Mouse (Mus musculus): ENCODE measurements around the gene Hist1h3d. TPM values are rescaled to one million over a fixed set of nuclear protein-coding genes. Genes with fewer than 3 reads are reported as not detected.

Gene Hist1h3d
- total and polyA plus RNA-seq, 2 experiments from 2014 or later, result 0.57 to 73.0 TPM

DNA sequence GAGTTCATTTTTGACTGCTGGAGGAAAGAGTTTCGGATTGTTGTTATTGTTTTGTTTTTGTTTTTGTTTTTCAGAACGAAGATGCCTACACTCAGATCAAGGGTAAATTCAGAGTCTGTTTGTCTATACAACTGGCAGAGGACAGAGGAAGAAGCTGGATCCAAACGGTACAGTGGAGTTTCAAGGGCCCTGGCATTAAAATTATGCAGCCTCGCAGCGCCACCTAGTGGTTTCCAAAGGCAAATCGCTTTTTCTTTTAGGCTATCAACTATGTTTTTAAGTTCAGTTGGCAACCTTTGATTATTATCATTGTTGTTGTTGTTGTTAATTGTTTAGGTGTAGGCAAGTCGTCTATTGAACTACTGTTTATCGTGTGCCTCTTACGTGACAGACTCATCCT lies 22.4 kb downstream of the Hist1h3d start:
- peak; percentile 78 for DNase-seq
- no peak overlapping the region for H3K9ac ChIP-seq
- H3K27me3 ChIP-seq (ENCODE audit: insufficient read depth, low read length), result no peaks in the 10 kb centered on the region
- 8% methylated on average over 9 of the region's 9 CpGs for WGBS
- ATAC-seq, result no peak
- no peak overlapping the region for H3K27ac ChIP-seq (ENCODE audit: low read depth, low read length)
- no peaks in the 10 kb centered on the region for H3K36me3 ChIP-seq (ENCODE audit: insufficient read depth)
- no peak overlapping the region for H3K4me3 ChIP-seq (ENCODE audit: low read depth, low read length)
- no peaks in the 10 kb centered on the region for H3K4me1 ChIP-seq (ENCODE audit: insufficient read depth)
- H3K4me2 ChIP-seq (ENCODE audit: low read depth), result no peak overlapping the region
- no peaks in the 10 kb centered on the region for H3K9me3 ChIP-seq (ENCODE audit: low read length)
- peak; percentile 83 for TF ChIP-seq CTCF (IDR thresholded peaks at IDR 0.05; ENCODE audit: low read depth)

DNA sequence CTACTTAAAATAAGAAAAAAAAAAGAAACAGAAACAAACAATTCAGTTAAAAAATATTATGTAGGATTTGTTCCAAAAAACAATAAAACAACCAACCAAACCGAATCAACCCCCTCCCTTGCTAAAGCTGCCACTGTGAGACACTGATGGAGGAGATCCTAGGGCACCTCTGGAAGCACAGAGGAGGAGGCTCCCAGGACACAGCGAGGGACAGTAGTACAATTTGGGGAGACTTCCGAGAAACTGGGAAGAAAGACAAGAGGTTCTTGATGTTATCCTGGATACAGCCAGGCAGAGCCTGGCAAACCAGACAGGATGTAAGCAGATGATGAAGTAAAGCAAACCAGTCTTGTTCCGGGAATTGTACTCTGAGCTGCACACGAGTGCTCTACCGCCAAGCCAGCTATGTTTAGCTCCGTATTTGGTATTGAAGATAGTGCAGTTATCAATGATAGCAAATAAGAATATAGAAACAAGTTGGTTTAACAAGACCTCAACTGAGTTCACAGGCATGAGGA lies 27.7 kb downstream of the Hist1h3d start:
- H3K27me3 ChIP-seq (ENCODE audit: insufficient read depth, low read length), result no peaks in the 10 kb centered on the region
- no peak for TF ChIP-seq CTCF (IDR thresholded peaks at IDR 0.05; ENCODE audit: low read depth)
- H3K9me3 ChIP-seq (ENCODE audit: low read length), result no peaks in the 10 kb centered on the region
- H3K4me3 ChIP-seq (ENCODE audit: low read depth, low read length), result no peak overlapping the region
- H3K9ac ChIP-seq, result no peak overlapping the region
- DNase-seq (no peak), ATAC-seq (no peak)
- no peaks in the 10 kb centered on the region for H3K4me1 ChIP-seq (ENCODE audit: insufficient read depth)
- no peak overlapping the region for H3K27ac ChIP-seq (ENCODE audit: low read depth, low read length)
- WGBS, result 86% methylated on average over 7 of the region's 7 CpGs
- no peaks in the 10 kb centered on the region for H3K36me3 ChIP-seq (ENCODE audit: insufficient read depth)
- H3K4me2 ChIP-seq (ENCODE audit: low read depth), result no peak overlapping the region

DNA sequence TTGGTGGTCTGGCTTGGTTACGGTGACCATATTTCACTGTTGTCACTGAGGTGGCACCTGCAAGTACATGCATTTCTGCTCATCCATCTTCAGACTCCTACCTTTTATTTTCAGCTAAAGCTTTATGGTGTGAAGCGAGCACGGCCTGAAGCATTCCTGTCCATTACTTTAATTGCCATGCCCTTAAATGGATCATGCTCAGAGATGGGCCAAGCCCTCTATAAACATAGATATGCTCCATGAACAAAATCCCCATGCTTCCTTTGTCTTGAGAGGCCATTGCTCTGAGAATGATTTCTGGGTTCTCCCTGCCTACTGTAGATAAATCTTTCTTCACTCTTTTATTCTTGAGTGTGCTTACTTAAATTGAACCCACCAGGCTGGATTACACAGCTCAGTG lies 28.9 kb downstream of the Hist1h3d start:
- ATAC-seq, result no peak
- TF ChIP-seq CTCF (IDR thresholded peaks at IDR 0.05; ENCODE audit: low read depth), result no peak

DNA sequence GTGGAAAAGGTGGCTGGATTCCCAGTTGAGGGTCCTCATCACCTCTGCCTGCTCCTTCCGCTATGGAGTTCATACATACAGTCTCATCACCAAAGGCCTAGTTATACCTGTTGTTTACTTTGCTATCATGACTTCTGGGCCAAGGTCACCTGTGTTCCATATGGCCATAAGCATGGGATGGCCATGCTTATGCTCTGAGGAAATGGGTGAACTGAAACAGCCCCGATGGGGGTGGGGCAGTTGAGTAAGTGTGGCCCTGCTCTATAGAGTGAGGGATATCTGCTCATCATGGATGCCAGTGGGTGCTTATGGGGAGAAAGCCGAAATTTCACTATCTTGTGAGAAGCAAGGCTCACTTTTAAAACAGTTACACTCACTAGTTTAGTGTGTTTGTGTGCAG lies 29.5 kb downstream of the Hist1h3d start:
- Histone ChIP-seq H3K27me3 (ENCODE audit: insufficient read depth, low read length) (no peaks in the 10 kb centered on the region), H3K9me3 (ENCODE audit: low read length) (no peaks in the 10 kb centered on the region), H3K4me2 (ENCODE audit: low read depth) (no peak overlapping the region), H3K4me3 (ENCODE audit: low read depth, low read length) (no peak overlapping the region), H3K27ac (ENCODE audit: low read depth, low read length) (no peak overlapping the region), H3K9ac (no peak overlapping the region), H3K36me3 (ENCODE audit: insufficient read depth) (no peaks in the 10 kb centered on the region), H3K4me1 (ENCODE audit: insufficient read depth) (no peaks in the 10 kb centered on the region)
- no peak for ATAC-seq
- WGBS, result 87% methylated on average over 3 of the region's 3 CpGs
- no peak for DNase-seq
- no peak for TF ChIP-seq CTCF (IDR thresholded peaks at IDR 0.05; ENCODE audit: low read depth)

More for the DNA sequence above, 28.9 kb downstream of the Hist1h3d start:
- H3K36me3 ChIP-seq (ENCODE audit: insufficient read depth), result no peaks in the 10 kb centered on the region
- H3K4me2 ChIP-seq (ENCODE audit: low read depth), result no peak overlapping the region
- no peak overlapping the region for H3K9ac ChIP-seq
- no peak for DNase-seq
- no peak overlapping the region for H3K4me3 ChIP-seq (ENCODE audit: low read depth, low read length)
- WGBS, result 96% methylated on average over 3 of the region's 3 CpGs
- H3K27me3 ChIP-seq (ENCODE audit: insufficient read depth, low read length), result no peaks in the 10 kb centered on the region
- no peaks in the 10 kb centered on the region for H3K9me3 ChIP-seq (ENCODE audit: low read length)
- H3K4me1 ChIP-seq (ENCODE audit: insufficient read depth), result no peaks in the 10 kb centered on the region
- H3K27ac ChIP-seq (ENCODE audit: low read depth, low read length), result no peak overlapping the region

DNA sequence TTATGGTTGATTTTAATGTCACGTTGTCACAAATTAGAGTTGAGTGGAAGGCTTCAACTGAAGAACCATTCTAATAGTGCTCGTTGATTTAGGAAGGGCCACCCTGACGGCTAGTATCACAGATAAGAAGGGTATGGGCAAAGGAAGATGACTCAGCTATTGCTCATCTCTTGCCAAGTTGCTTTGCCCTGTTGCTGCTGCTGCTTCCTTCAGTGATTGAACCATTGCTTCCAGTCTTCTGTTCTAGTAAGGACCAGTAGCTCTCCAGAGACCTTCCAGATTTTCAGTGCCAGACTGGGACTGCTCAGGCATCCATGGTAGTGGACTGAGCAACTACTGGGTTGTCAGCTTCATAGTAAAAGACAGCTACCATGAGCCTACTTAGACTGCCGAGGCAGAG lies 33.6 kb downstream of the Hist1h3d start:
- Histone ChIP-seq H3K36me3 (ENCODE audit: insufficient read depth) (no peaks in the 10 kb centered on the region), H3K27me3 (ENCODE audit: insufficient read depth, low read length) (no peaks in the 10 kb centered on the region), H3K4me1 (ENCODE audit: insufficient read depth) (no peaks in the 10 kb centered on the region), H3K9ac (no peak overlapping the region), H3K4me3 (ENCODE audit: low read depth, low read length) (no peak overlapping the region), H3K4me2 (ENCODE audit: low read depth) (no peak overlapping the region), H3K9me3 (ENCODE audit: low read length) (no peaks in the 10 kb centered on the region), H3K27ac (ENCODE audit: low read depth, low read length) (no peak overlapping the region)
- WGBS, result 93% methylated on average over 4 of the region's 4 CpGs
- no peak for DNase-seq
- no peak for TF ChIP-seq CTCF (IDR thresholded peaks at IDR 0.05; ENCODE audit: low read depth)
- no peak for ATAC-seq

DNA sequence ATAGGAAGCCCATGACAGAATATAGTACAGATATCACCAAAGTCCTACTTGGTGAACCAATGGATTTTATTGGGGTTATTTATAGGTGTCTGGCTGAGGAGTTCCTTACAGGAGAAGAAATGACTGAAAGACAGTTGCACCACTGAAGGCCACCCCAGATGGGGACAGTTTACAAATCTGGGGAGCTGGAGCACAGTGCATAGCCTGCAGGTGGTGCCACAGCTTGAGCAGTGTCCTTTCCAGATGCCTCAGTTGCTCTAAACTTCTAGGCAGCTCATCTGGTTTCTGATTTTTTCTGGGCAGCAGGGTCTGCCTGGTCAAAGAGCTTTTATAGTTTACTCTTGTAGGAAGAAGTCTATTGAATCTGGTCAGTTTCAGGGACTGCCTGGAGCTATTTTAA lies 34.3 kb downstream of the Hist1h3d start:
- no peak overlapping the region for H3K9ac ChIP-seq
- H3K4me1 ChIP-seq (ENCODE audit: insufficient read depth), result no peaks in the 10 kb centered on the region
- no peak for TF ChIP-seq CTCF (IDR thresholded peaks at IDR 0.05; ENCODE audit: low read depth)
- DNase-seq, result no peak
- H3K9me3 ChIP-seq (ENCODE audit: low read length), result no peaks in the 10 kb centered on the region
- ATAC-seq, result no peak
- no peak overlapping the region for H3K4me3 ChIP-seq (ENCODE audit: low read depth, low read length)
- no peak overlapping the region for H3K27ac ChIP-seq (ENCODE audit: low read depth, low read length)
- no peaks in the 10 kb centered on the region for H3K27me3 ChIP-seq (ENCODE audit: insufficient read depth, low read length)
- H3K4me2 ChIP-seq (ENCODE audit: low read depth), result no peak overlapping the region
- no peaks in the 10 kb centered on the region for H3K36me3 ChIP-seq (ENCODE audit: insufficient read depth)

DNA sequence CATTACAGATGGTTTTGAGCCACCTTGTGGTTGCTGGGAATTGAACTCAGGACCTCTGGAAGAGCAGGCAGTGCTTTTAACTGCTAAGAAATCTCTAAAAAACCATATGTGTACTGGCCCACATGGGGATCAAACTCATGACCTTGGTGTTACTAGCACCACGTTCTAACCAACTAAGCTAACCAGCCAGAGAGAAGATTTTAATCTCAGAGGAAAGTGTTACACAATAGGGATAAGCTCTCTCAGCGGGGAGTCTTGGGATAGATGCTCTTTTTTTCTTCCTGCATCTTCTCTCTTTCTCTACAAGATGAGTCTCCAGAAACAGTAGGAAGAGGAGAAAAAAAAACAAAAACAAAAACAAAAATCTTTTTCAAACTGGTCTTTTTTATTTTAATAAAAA lies 34.8 kb downstream of the Hist1h3d start:
- 63% methylated on average over 2 of the region's 2 CpGs for WGBS
- no peaks in the 10 kb centered on the region for H3K9me3 ChIP-seq (ENCODE audit: low read length)

DNA sequence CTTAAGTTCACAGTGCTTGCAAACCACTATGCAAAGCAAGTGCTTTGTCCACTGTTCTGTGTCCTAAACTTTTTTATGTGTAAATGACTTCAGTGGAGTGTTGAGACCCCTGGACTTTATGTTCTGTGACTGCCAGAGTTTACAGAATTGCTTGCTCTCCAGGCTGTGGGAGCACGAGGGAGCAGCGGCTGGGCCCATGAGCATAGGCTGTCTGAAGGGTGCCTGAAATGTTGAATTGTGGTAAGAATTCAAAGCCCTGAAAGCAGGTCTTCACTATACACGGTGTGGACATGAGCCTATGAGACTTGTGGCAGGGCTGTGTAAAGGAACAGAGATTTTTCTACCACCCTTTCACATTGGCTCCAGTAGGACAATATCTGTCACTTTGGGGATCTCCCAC lies 36.1 kb downstream of the Hist1h3d start:
- H3K4me3 ChIP-seq (ENCODE audit: low read depth, low read length), result no peak overlapping the region
- no peak overlapping the region for H3K9ac ChIP-seq
- no peak for ATAC-seq
- no peak overlapping the region for H3K27ac ChIP-seq (ENCODE audit: low read depth, low read length)
- no peaks in the 10 kb centered on the region for H3K4me1 ChIP-seq (ENCODE audit: insufficient read depth)
- no peaks in the 10 kb centered on the region for H3K27me3 ChIP-seq (ENCODE audit: insufficient read depth, low read length)
- no peak for DNase-seq
- no peak overlapping the region for H3K4me2 ChIP-seq (ENCODE audit: low read depth)
- 83% methylated on average over 3 of the region's 3 CpGs for WGBS
- no peak for TF ChIP-seq CTCF (IDR thresholded peaks at IDR 0.05; ENCODE audit: low read depth)
- no peaks in the 10 kb centered on the region for H3K36me3 ChIP-seq (ENCODE audit: insufficient read depth)
- H3K9me3 ChIP-seq (ENCODE audit: low read length), result no peaks in the 10 kb centered on the region

More for the DNA sequence above, 34.8 kb downstream of the Hist1h3d start:
- Histone ChIP-seq H3K36me3 (ENCODE audit: insufficient read depth) (no peaks in the 10 kb centered on the region), H3K27ac (ENCODE audit: low read depth, low read length) (no peak overlapping the region), H3K27me3 (ENCODE audit: insufficient read depth, low read length) (no peaks in the 10 kb centered on the region), H3K9ac (no peak overlapping the region), H3K4me3 (ENCODE audit: low read depth, low read length) (no peak overlapping the region), H3K4me2 (ENCODE audit: low read depth) (no peak overlapping the region), H3K4me1 (ENCODE audit: insufficient read depth) (no peaks in the 10 kb centered on the region)
- no peak for DNase-seq
- no peak for ATAC-seq
- TF ChIP-seq CTCF (IDR thresholded peaks at IDR 0.05; ENCODE audit: low read depth), result no peak

Data from forebrain, postnatal 0 days (tissue).